Mouse (Mus musculus): ENCODE measurements around the gene Sez6l. TPM values are rescaled to one million over a fixed set of nuclear protein-coding genes. Genes with fewer than 3 reads are reported as not detected.

The Sez6l gene
- total RNA-seq, 2 experiments from 2014 or later = not detected

DNA sequence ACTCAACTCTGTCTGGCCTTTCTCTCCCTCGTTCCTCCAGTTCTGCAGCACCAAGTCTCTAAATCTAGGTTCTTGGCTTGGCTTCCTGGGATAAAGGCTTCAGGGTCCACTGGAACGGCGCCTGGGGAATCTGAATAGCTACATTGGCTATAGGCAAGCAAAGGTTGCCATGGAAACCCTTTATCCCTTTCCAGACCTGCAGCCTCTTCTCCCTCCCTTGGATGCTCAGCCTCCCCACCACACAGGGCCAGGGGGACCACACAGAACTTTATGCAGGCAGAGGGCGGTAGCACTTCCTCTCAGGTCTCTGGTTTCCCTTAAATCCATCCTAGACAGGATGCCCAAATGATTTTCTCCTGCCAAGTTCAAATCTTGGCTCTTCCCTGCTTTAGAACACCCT lies 71.4 kb downstream of the Sez6l start:
- ATAC-seq (replicated peaks; ENCODE audit: low FRiP score, poor library complexity, severe bottlenecking) = no peak

DNA sequence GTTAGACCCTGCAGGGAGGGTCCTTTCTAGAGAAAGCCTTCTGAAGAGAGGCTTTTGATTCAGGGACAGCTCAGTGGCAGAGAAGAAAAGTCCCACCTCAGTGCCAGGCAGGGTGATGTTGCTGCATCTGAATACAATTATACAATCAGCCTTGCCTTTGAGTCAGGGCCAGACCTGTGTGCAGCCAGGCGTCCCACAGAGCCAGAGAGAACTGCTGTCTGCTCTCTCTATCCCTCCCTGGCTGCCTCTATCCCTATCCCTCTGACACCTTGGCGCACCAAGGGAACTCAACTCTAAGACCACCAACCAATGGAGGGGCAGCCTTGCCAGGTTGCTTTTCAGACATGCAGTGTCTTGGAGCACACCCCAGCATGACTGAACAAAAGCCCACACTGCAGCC lies 75.6 kb downstream of the Sez6l start:
- no peak for ATAC-seq (replicated peaks; ENCODE audit: low FRiP score, poor library complexity, severe bottlenecking)

DNA sequence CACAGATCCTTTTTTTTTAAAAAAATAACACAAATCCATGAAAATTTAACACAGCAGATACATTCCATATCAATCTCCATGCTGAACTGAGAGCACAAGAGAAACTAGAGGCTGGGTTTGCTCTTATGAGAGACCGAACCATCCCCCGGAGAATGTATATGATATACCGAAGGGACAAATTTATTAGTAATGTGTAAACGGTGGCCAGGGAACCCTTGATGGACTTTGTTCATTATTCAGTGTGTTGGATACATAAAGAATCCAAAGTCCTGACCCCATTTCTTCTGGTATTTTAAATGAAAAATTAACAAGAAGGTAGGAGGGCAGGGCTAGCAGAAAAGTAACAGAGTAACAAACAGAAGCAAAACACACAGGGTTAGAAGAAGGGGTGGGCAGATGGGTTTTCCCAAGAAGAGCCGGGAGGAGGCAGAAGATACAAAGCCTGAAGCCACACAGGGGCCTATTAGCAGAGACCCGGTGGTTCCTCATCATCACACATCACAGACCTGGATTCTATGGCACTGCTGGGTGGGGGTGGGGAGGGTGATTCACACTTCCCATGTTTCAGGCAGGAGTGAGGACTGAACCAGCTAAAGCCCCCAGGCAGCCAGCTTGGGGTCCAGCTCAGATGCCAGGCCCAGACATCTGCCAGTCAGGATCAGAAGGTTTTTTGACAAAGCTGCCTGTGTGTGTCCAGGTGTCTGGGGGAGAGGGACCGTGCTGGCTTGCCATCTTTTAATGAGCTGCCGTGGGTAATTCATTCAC lies 76.9 kb downstream of the Sez6l start:
- no peak for ATAC-seq (replicated peaks; ENCODE audit: low FRiP score, poor library complexity, severe bottlenecking)

DNA sequence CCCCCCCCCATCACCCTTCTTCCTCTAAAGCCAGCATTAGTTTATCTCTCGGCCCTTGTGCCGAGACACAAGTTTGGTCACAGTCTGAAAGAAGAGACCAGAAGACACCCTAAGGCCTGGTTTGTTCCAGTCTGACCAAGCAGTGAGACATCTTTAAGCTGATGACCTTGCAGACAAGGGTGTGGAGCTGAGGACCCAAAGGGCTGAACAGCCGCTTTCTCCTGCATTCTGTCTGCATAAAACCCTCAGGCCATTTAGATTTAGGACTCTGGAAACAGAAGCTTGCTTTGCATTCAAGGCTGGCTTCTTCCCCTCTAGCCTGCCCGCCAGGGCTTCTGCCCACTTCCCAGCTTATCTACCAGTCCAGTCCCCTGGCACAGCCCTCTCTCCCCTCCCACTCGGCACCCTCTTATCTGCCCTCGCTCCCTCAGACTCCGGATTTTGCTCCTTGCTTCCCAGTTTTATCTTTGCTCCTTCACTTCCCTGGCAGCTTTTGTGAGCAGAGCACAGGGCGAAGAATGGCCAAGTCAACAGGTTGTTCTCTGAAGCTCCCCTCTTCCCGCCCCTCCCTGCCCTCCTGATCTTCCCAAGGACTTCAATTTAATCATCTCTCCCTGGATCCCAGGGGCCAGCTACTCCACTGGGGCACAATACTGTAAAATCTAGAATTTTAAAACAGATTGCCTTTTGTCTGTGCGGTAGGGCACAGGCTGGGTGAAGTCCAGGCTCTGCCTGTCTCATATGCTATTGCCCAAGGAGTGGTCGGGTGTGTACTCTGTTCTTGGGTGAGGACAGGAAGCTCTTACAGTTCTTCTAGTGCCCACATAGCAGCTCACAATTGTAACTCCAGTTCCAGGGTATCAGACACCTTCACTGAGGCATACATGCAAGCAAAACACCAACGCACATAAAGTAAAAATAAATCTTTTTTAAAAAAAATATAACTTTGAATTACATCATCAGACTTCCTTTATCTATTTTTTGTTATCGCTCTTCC lies 77.8 kb downstream of the Sez6l start:
- no peak for ATAC-seq (replicated peaks; ENCODE audit: low FRiP score, poor library complexity, severe bottlenecking)

DNA sequence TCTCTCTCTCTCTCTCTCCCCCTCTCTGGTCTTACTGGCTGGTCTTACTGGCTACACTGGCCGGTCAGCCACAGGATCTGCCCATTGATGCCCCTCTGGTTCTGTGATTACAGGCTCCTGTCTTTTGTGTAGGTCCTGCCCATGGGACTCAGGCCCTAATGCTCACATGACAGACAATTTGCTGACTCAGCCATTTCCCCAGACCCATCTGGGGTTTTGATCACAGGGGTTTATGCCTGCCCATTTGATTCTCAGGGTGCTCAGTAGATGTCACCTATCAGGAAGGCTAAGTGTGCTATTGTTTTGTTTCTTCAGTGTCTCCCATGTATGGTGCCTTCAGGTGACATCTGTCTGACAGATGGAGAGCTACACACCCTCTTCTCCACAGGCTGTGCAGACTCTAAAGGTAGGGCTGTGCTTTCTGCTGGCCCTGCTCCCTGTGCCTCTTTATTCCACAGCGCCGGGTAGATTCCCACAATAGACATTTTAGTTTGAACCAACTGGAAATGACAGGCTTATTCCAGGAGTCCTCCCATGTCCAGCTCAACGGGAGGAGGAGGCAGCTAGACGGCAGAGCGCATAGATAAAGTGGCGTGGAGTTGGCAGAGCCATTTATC lies 80.1 kb downstream of the Sez6l start:
- ATAC-seq (replicated peaks; ENCODE audit: low FRiP score, poor library complexity, severe bottlenecking) = no peak

DNA sequence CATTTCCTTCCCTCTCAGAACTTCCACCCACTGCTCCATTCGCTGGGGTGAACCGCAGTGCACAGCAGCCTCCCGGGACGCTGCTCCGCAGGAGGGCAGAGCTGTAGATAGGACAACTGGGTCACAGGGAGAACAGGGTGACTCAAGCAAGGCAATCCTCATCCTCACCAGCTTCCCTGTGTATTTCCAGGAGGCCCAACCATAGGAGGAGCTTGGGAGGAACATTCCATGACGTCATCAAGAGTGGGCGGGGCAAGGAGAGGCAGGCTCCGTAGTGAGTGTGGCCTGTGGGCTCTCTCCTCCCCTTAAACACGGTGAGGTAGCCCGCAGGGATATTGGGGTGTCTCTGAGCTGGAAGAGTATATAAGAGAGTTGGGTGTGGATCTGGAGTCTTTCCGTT lies 83.5 kb downstream of the Sez6l start:
- no peak for ATAC-seq (replicated peaks; ENCODE audit: low FRiP score, poor library complexity, severe bottlenecking)

DNA sequence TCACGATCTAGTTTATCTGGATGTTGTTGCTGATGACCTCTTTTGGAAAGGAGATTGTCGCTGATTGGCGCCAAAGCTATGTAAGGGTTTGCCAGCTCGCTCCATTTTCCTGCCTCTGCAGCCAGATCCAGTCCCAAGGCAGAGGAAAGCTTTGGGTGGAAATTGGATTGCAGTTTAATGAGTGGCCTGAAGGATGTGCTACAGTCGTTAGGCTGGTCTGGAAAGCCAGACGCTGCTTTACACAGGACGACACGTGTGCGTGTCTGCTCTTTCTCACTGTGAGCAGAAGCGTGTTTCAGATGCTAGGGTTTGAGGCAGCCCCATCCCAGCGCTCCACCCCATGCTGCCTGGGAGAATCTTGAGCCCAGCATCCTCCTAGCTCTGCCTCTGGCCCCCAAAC lies 85.5 kb downstream of the Sez6l start:
- no peak for ATAC-seq (replicated peaks; ENCODE audit: low FRiP score, poor library complexity, severe bottlenecking)

DNA sequence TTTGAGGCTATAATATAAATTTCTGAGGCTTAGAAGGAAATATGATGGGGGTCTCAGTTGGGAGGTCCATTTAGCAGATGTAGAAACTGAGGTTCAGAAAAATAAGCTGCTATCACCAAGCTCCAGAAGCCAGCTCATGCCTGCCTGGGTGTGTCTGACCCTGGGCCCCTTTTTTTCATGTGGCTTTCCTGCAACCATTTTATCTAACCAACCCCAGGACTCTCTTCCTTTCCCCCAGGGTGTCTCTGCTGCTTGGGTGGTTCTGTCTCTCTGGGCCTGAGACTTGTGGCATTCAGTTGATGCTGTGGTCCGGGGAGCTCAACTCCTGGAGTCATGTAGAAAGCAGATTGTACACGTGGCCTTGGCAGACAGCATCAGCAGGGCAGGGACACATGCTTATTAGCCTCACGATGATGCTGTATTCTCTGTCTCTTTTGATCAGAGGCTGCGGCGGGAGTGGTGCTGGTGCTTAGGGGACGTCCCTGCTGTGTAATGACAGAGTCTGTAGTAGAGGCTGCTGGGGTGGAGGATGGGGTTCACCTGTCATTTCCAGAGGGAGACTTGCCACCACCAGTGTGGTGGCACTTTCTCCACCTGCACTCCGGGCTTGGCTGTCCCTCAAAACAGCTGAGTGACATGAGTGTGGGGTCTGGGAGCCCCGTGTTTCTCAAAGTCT lies 88.7 kb downstream of the Sez6l start:
- ATAC-seq (replicated peaks; ENCODE audit: low FRiP score, poor library complexity, severe bottlenecking) = no peak

DNA sequence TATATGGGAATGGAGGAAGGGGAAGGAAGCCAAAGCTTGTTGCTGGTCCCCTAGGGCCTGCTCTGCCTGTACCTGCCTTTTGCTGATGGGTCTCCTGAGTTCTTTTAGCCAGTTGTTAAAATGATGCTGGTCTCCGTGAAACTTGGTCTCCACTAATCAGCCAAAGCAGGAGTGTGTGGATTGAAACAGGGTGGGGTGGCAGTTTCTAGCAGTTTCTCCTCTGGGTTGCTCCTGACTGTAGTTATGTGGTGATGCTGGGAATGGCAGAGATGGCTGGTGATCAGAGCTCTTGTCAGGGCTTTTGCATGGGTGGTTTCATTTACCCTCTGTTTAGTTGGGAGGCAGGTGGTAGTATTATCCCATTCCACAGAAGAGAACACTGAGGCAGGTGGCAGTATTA lies 89.5 kb downstream of the Sez6l start:
- no peak for ATAC-seq (replicated peaks; ENCODE audit: low FRiP score, poor library complexity, severe bottlenecking)

DNA sequence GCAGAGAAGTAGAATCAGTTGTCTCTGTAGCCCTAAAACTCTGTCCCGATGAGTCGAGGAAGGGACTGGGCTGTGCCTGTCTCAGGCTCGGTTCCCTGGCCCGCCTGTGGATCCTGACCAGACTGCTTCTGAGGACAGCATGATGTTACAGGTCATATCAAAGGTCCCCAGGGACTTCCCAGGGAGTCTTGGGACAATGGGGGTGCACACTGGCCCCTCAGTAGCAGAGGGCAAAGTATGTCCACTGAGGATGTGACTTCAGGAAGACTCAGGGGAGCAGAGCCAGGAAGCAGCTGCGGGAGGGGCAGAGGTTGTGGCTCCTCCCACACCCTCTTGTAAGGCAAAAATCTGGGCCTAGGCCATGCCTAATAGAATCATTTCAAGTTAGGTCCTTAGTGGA lies 90.6 kb downstream of the Sez6l start:
- no peak for ATAC-seq (replicated peaks; ENCODE audit: low FRiP score, poor library complexity, severe bottlenecking)

DNA sequence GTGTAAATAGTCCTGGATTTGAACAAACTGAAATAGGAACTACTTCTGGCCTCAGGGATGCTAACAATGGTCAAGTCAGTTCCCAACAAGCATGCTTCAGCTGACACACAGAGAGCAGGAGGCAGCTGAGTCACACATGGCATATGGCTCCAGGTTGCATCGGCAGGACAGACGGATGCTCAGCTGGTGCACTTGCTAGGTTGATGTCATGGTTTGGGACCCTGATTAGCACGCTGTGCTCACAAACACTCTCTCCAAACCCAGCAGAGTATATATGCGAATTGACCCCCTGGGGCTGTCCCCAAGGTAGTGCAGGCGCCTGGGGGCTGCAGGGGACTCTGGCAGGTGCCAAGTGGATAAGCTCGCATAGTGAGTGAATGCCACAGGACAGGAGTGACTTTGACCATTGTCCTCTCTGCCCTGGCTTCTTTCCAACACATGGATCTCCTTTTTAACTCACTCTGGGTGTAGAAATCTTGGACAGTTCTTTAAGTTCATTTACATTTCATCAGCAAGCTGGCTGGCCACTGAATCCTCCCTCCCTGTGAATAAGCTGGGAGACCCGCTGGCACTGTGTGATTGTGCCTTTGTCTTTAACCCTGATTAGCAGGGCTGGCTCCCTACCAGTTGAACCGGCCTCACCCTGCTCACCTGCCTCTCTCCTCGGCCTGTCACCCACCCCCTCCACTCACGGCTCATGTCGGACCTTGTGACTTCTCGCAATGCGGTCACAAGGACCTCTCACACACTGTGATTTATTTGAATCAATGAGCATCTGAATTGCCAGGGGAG lies 91.9 kb downstream of the Sez6l start:
- ATAC-seq (replicated peaks; ENCODE audit: low FRiP score, poor library complexity, severe bottlenecking) = no peak

DNA sequence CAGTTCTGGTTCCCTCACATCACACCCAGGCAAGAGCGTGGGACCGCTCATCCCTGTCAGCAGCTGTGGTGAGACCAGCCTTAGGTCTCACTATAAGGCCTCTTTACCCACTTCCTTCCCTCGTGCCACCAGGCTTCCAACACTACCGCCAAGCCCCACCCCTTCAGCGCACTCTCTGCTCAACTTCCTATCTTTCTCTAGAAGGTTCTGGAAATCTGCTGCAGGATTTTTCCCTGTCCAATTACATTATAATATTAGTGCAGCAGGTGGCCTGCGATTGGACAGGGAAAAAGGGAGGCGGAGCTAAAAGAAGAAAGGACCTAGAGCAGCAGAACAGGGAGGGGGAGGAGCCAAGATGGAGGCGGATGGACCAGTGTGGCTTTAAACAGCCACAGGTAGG lies 94.0 kb downstream of the Sez6l start:
- no peak for ATAC-seq (replicated peaks; ENCODE audit: low FRiP score, poor library complexity, severe bottlenecking)

DNA sequence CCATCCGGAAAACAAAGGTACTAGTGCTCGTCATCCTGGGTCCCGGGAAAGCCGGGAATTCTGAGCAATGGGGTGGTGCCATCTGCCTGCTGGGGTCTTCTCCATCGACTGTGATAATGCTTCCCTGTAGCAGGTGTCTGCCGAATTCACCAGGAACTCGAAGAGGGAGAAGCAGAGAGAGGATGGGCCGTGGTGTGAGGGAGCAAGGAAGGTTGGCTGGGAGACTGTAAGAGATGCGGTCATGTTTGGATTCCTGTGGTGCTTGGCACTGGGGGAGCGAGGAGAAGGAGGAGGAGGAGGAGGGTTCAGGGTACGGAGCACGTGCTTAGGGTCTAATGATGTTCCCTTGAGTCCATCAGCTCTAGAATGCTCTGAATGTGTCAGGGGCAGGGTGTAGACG lies 94.4 kb downstream of the Sez6l start:
- ATAC-seq (replicated peaks; ENCODE audit: low FRiP score, poor library complexity, severe bottlenecking) = no peak

DNA sequence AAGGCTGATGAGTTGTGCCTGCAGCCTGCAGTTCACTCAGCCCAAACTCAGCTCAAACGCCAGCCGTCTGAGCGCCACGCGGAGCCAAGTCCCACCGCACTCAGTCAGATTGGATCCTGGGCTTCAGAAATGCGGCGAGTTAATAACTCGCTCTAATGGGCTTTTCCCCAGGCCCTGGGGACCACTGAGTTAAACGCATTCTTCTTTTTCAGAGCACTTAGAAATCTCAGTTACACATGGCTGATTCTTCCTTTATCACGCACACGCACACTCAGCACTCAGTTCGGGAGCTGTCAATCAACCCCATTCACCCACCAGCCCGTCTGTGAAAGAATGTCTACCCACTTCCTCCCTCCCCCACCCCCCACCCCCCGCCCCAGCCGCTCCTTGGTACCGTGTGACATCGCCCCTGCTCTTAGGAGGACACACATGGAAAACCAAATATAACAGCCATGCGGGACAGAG lies 95.0 kb downstream of the Sez6l start:
- ATAC-seq (replicated peaks; ENCODE audit: low FRiP score, poor library complexity, severe bottlenecking) = no peak

DNA sequence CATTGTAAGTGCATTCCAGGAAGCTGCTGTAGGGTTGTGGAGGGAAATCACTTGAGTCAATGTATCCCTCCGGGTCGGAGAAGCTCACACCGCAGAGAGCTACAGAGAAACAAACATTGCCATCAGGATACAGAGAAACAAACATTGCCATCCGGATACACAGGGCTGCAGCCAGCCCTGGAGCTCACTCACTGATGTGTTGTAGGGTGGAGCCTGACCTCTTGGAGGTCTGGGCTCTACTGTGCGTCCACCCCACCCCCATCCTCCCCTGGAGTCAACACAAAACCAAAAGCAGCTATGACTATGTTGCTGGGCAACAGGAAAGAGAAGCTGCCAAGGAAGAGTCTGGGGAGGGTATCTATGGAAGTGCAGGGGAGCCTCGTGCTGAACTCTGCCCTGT lies 103.5 kb downstream of the Sez6l start:
- no peak for ATAC-seq (replicated peaks; ENCODE audit: low FRiP score, poor library complexity, severe bottlenecking)

DNA sequence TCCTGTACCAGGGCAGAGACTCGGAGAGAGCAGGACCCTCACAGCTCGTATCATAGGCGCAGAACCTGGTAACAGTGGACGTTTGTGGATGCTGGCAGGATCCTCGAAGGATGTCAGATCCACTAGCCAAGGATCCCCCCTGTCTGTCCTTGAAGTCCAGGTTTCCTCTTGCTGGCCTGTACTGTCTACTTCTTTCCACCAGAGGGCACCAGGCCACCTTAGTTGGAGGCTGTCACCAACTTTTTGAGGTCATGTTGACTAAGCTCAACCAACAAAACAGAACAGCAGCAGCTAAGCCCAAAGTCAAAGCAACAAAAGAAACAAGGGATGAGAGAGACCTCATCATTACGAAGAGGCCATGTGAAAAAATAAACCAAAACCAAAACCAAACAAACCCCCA lies 106.8 kb downstream of the Sez6l start:
- ATAC-seq (replicated peaks; ENCODE audit: low FRiP score, poor library complexity, severe bottlenecking) = no peak

DNA sequence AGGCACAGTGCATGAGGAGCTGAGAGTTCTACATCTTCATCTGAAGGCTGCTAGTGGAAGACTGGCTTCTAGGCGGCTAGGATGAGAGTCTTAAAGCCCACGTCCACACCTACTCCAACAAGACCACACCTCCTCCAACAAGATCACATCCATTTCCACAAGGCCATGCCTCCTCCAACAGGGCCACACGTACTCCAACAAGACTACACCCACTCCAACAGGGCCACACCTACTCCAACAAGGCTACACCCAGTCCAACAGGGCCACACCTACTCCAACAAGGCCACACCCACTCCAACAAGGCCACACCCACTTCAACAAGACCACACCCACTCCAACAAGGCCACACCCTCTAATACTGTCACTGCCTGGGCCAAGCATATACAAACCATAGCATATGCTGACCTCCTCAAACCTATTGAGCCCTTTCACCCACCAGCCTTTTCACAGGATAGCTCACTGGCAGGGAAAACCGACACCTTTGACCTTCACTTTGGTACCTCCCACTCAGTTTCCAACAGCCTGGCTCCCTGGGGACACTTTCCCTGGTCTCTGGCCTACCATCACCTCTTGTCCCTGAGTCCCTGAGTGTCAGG lies 107.9 kb downstream of the Sez6l start:
- no peak for ATAC-seq (replicated peaks; ENCODE audit: low FRiP score, poor library complexity, severe bottlenecking)

DNA sequence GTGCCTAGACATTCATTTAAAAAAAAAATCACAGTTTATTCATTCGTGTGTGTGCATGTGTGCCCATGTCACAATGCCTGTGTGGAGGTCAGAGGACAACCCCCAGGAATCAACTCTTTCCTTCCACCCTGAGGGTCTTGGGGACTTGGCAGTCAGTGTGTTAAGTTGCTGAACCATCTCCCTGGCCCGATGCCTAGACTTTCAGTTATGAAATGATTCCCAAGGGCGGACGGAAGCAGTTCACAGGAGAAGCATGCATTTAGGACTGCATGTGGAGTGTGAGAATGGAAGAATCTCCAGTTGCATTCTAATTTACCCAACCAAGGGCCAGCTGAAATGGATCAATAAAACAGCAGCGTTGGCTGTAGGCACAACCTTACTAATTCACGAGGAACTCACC lies 110.7 kb downstream of the Sez6l start:
- no peak for ATAC-seq (replicated peaks; ENCODE audit: low FRiP score, poor library complexity, severe bottlenecking)

DNA sequence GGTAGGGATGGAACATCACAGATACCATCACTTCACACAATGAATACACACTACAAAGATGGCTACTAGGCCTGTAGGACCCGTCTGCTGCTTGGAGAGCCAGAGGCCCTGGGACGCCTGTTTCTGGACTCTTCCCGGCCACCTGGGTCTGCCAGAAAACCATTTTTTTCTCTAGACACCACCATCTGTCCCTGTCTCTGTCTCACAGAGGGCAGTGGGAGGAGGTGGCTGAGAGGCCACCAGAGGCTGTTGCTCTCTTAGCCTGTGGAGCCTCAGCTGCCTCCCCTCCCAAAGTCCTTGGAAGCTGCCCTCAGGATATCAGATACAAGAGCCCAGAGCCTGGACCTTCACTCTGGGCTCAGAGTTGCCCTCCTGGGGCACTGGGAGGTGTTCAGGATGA lies 117.1 kb downstream of the Sez6l start:
- no peak for ATAC-seq (replicated peaks; ENCODE audit: low FRiP score, poor library complexity, severe bottlenecking)
